Mouse (Mus musculus) cerebellum, adult 11-12 months (tissue): ENCODE measurements around the gene Tgfb2.

Experiments used
- DNase-seq: peaks from one replicate; pipeline ENCODE4 v3.0.0; 2022

The Tgfb2 gene

GRCm38 (mm10) chr1:186650011-186650410 is 55.8 kb downstream of the Tgfb2 start:
- DNase-seq: no peak

- no peak for DNase-seq
These were observed 68.2 kb downstream of the Tgfb2 start for GRCm38 (mm10) chr1:186637304-186638213.

- no peak for DNase-seq
These were observed 70.7 kb downstream of the Tgfb2 start for GRCm38 (mm10) chr1:186635045-186635444.

- no peak for DNase-seq
These were observed 74.3 kb downstream of the Tgfb2 start for GRCm38 (mm10) chr1:186631457-186631856.

GRCm38 (mm10) chr1:186630971-186631370 is 74.8 kb downstream of the Tgfb2 start:
- DNase-seq: no peak

- DNase-seq: peak; percentile 7
These were observed 78.3 kb downstream of the Tgfb2 start for GRCm38 (mm10) chr1:186627451-186627995.

GRCm38 (mm10) chr1:186624474-186624873 is 81.3 kb downstream of the Tgfb2 start:
- DNase-seq: no peak

- no peak for DNase-seq
These were observed 84.0 kb downstream of the Tgfb2 start for GRCm38 (mm10) chr1:186621812-186622211.

GRCm38 (mm10) chr1:186618285-186618684 is 87.5 kb downstream of the Tgfb2 start:
- DNase-seq: no peak

GRCm38 (mm10) chr1:186611371-186611770 is 94.4 kb downstream of the Tgfb2 start:
- no peak for DNase-seq

- DNase-seq: no peak
These were observed 95.3 kb downstream of the Tgfb2 start for GRCm38 (mm10) chr1:186610481-186610880.

- DNase-seq: no peak
These were observed 96.0 kb downstream of the Tgfb2 start for GRCm38 (mm10) chr1:186609793-186610233.

GRCm38 (mm10) chr1:186608116-186608515 is 97.7 kb downstream of the Tgfb2 start:
- no peak for DNase-seq

GRCm38 (mm10) chr1:186605635-186606034 is 100.2 kb downstream of the Tgfb2 start:
- no peak for DNase-seq

GRCm38 (mm10) chr1:186604124-186604523 is 101.7 kb downstream of the Tgfb2 start:
- no peak for DNase-seq

GRCm38 (mm10) chr1:186588226-186588625 is 117.6 kb downstream of the Tgfb2 start:
- no peak for DNase-seq

- DNase-seq: no peak
These were observed 118.6 kb downstream of the Tgfb2 start for GRCm38 (mm10) chr1:186587065-186587804.

GRCm38 (mm10) chr1:186585571-186586164 is 120.1 kb downstream of the Tgfb2 start:
- DNase-seq: no peak

- no peak for DNase-seq
These were observed 121.9 kb downstream of the Tgfb2 start for GRCm38 (mm10) chr1:186583933-186584332.

GRCm38 (mm10) chr1:186582113-186582512 is 123.7 kb downstream of the Tgfb2 start:
- no peak for DNase-seq

GRCm38 (mm10) chr1:186581666-186582065 is 124.1 kb downstream of the Tgfb2 start:
- DNase-seq: no peak

GRCm38 (mm10) chr1:186581114-186581513 is 124.7 kb downstream of the Tgfb2 start:
- DNase-seq: no peak

- DNase-seq: no peak
These were observed 128.5 kb downstream of the Tgfb2 start for GRCm38 (mm10) chr1:186577302-186577701.
